Mouse (Mus musculus) kidney, postnatal 0 days (tissue): ENCODE measurements at regions not wholly inside any gene's neighbourhood (a gene's known extent, or its start where the extent isn't known, plus 50 kb on each side); places are given as distances from the start of the nearest gene placed in this dataset.

Source experiments
- ATAC-seq: fragments of 200-750 bp; cut with Nextera tagmentation; replicated peaks from 2 replicates; pipeline ENCODE4 v1.8.0; 2017; ENCODE audit warnings: low read depth, moderate number of reproducible peaks, moderate TSS enrichment, moderate library complexity; ENCODE audit not compliant: low FRiP score
- DNase-seq: peaks from one replicate; pipeline ENCODE4 v3.0.0-alpha.2; 2016; ENCODE audit warnings: low spot score
- H3K27ac ChIP-seq: fragments of 300-500 bp; sonication (generic); 2 replicates; pipeline ENCODE4 v1.5.1; 2014; ENCODE audit warnings: mild to moderate bottlenecking
- H3K27me3 ChIP-seq: fragments of 300-500 bp; sonication (generic); 2 replicates; pipeline ENCODE4 v1.6.1; 2014; ENCODE audit warnings: low read length, mixed read lengths; ENCODE audit not compliant: insufficient read depth
- H3K36me3 ChIP-seq: fragments of 300-500 bp; sonication (generic); 2 replicates; pipeline ENCODE4 v1.6.1; 2014; ENCODE audit warnings: low read length, mixed read lengths; ENCODE audit not compliant: insufficient read depth
- H3K4me1 ChIP-seq: fragments of 300-500 bp; sonication (generic); replicated peaks from 2 replicates; pipeline ENCODE4 v1.6.1; 2014; ENCODE audit warnings: antibody characterized with exemption, low read length, mixed read lengths; ENCODE audit not compliant: insufficient read depth
- H3K4me2 ChIP-seq: fragments of 300-500 bp; sonication (generic); 2 replicates; pipeline ENCODE4 v1.6.1; 2014; ENCODE audit warnings: mild to moderate bottlenecking, low read length, moderate library complexity, mixed read lengths
- H3K4me3 ChIP-seq: fragments of 300-500 bp; sonication (generic); replicated peaks from 2 replicates; pipeline ENCODE4 v1.5.1; 2014; ENCODE audit warnings: low read depth, low read length
- H3K9ac ChIP-seq: fragments of 300-500 bp; sonication (generic); 2 replicates; pipeline ENCODE4 v1.6.1; 2014; ENCODE audit warnings: low read depth, low read length
- H3K9me3 ChIP-seq: fragments of 300-500 bp; sonication (generic); replicated peaks from 2 replicates; pipeline ENCODE4 v1.6.1; 2016; ENCODE audit warnings: low read length, inconsistent platforms, mixed read lengths
- CTCF ChIP-seq: IDR thresholded peaks from 2 replicates; pipeline ENCODE4 v1.5.1; 2016; ENCODE audit warnings: antibody characterized with exemption, low read depth, mild to moderate bottlenecking, moderate library complexity
- WGBS: fragments of 180-500 bp; shearing (Covaris S2); extraction: QIAGEN DNeasy Blood & Tissue Kit; methylation state at CpG from one replicate; pipeline ENCODE4 v1.1.7; 2014; 5-methylcytosine and 5-hydroxymethylcytosine counted together

- 73% methylated on average over 10 of the region's 10 CpGs for WGBS
- DNase-seq = peak; percentile 6
- H3K9ac ChIP-seq = no peak overlapping the region
- no peak overlapping the region for H3K27ac ChIP-seq
- TF ChIP-seq CTCF = no peak
- no peak overlapping the region for H3K4me2 ChIP-seq
- no peaks in the 10 kb centered on the region for H3K4me1 ChIP-seq
- no peaks in the 10 kb centered on the region for H3K27me3 ChIP-seq
- no peaks in the 10 kb centered on the region for H3K9me3 ChIP-seq
- no peak overlapping the region for H3K4me3 ChIP-seq
- H3K36me3 ChIP-seq = no peaks in the 10 kb centered on the region
- ATAC-seq = no peak
Observed at GRCm38 (mm10) chr8:88862846-88863455, 166.1 kb downstream of the Cyld start.

- TF ChIP-seq CTCF = no peak
- WGBS = 68% methylated on average over 2 of the region's 2 CpGs
- no peak overlapping the region for H3K4me2 ChIP-seq
- H3K9me3 ChIP-seq = no peaks in the 10 kb centered on the region
- H3K4me3 ChIP-seq = no peak overlapping the region
- DNase-seq = no peak
- no peak overlapping the region for H3K9ac ChIP-seq
- H3K4me1 ChIP-seq = no peaks in the 10 kb centered on the region
- no peaks in the 10 kb centered on the region for H3K36me3 ChIP-seq
- H3K27ac ChIP-seq = no peak overlapping the region
- H3K27me3 ChIP-seq = no peaks in the 10 kb centered on the region
- no peak for ATAC-seq
Observed at GRCm38 (mm10) chr8:88857216-88857615, 160.4 kb downstream of the Cyld start.

- H3K4me2 ChIP-seq = no peak overlapping the region
- no peaks in the 10 kb centered on the region for H3K27me3 ChIP-seq
- TF ChIP-seq CTCF = no peak
- H3K4me3 ChIP-seq = no peak overlapping the region
- no peaks in the 10 kb centered on the region for H3K9me3 ChIP-seq
- H3K4me1 ChIP-seq = no peaks in the 10 kb centered on the region
- no peak for ATAC-seq
- H3K36me3 ChIP-seq = no peaks in the 10 kb centered on the region
- 89% methylated on average over 8 of the region's 8 CpGs for WGBS
- DNase-seq = no peak
- no peak overlapping the region for H3K9ac ChIP-seq
- H3K27ac ChIP-seq = no peak overlapping the region
Observed at GRCm38 (mm10) chr8:88853200-88853599, 156.4 kb downstream of the Cyld start.

- Histone ChIP-seq H3K4me3 (no peak overlapping the region), H3K9ac (no peak overlapping the region), H3K27ac (no peak overlapping the region), H3K36me3 (no peaks in the 10 kb centered on the region), H3K27me3 (no peaks in the 10 kb centered on the region), H3K4me2 (no peak overlapping the region), H3K4me1 (no peaks in the 10 kb centered on the region), H3K9me3 (no peaks in the 10 kb centered on the region)
- ATAC-seq (no peak), DNase-seq (peak; percentile 33)
- WGBS = 34% methylated on average over 11 of the region's 11 CpGs
- no peak for TF ChIP-seq CTCF
Observed at GRCm38 (mm10) chr8:88845916-88846315, 149.1 kb downstream of the Cyld start.

GRCm38 (mm10) chr8:88844370-88844769 is 147.5 kb downstream of the Cyld start:
- no peak for DNase-seq
- WGBS = 54% methylated on average over 5 of the region's 5 CpGs
- Histone ChIP-seq H3K9me3 (no peaks in the 10 kb centered on the region), H3K9ac (no peak overlapping the region), H3K4me1 (no peaks in the 10 kb centered on the region), H3K27ac (no peak overlapping the region), H3K36me3 (no peaks in the 10 kb centered on the region), H3K4me2 (no peak overlapping the region), H3K27me3 (no peaks in the 10 kb centered on the region), H3K4me3 (no peak overlapping the region)
- ATAC-seq = no peak
- TF ChIP-seq CTCF = no peak

- no peak for TF ChIP-seq CTCF
- DNase-seq (no peak), ATAC-seq (no peak)
- Histone ChIP-seq H3K27me3 (no peaks in the 10 kb centered on the region), H3K9ac (no peak overlapping the region), H3K4me3 (no peak overlapping the region), H3K4me1 (no peaks in the 10 kb centered on the region), H3K36me3 (no peaks in the 10 kb centered on the region), H3K27ac (no peak overlapping the region), H3K9me3 (no peaks in the 10 kb centered on the region), H3K4me2 (no peak overlapping the region)
- 81% methylated on average over 7 of the region's 7 CpGs for WGBS
Observed at GRCm38 (mm10) chr8:88842451-88842850, 145.6 kb downstream of the Cyld start.

GRCm38 (mm10) chr8:88840096-88840495 is 143.3 kb downstream of the Cyld start:
- H3K9ac ChIP-seq = no peak overlapping the region
- no peaks in the 10 kb centered on the region for H3K36me3 ChIP-seq
- TF ChIP-seq CTCF = no peak
- 66% methylated on average over 5 of the region's 5 CpGs for WGBS
- H3K27ac ChIP-seq = no peak overlapping the region
- no peak for ATAC-seq
- no peak overlapping the region for H3K4me2 ChIP-seq
- no peak for DNase-seq
- H3K4me1 ChIP-seq = no peaks in the 10 kb centered on the region
- no peak overlapping the region for H3K4me3 ChIP-seq
- no peaks in the 10 kb centered on the region for H3K27me3 ChIP-seq
- no peaks in the 10 kb centered on the region for H3K9me3 ChIP-seq
